In the genomic region with DNA sequence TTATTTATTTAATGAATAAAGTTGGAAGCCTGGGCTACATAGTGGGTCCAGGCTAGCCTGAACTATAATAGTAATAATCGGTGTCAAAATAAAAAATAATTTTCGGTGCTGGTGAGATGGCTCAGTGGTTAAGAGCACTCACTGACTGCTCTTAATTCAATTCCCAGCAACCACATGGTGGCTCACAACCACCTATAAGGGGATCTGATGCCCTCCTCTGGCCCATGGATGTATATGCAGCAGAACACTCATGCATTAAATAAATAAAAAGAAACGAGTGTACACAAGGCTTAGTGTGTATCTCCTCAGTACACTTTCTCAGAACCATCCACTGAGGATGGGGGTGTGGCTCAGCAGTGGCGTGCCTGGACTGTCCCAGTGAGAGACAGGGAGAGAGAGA, we compare ENCODE assay signal across 21 mouse cellular contexts. TPM values are rescaled to one million over a fixed set of nuclear protein-coding genes. Genes with fewer than 3 reads are reported as not detected.
A peak's percentile ranks its signal among the peaks of the same experiment; 100 is the strongest.
DNase-seq lines count a peak whose midpoint lies in the region; ATAC-seq and TF ChIP-seq lines count a peak whose summit lies in the region.
"Had no signal": no experiment of that assay in that cellular context is flagged by ENCODE, and none has a peak within 500 bp of the region (broad histone marks: within the 10 kb centered on the region; RNA-seq: fewer than 3 reads in every experiment).

No protein-coding gene starts in this region.

- no peak for DNase-seq in hindbrain, postnatal 0 days (ENCODE audit: low spot score)
- DNase-seq in hindbrain, embryonic 10.5 days (ENCODE audit: low spot score), result no peak
- peak; percentile 27 for DNase-seq in thymus, postnatal 0 days (ENCODE audit: low spot score)
- no peak for DNase-seq in thymus, postnatal 4 days
- DNase-seq in testis, postnatal 14 days (ENCODE audit: low spot score), result no peak
- no peak for DNase-seq in left cerebral cortex, postnatal 4 days
- DNase-seq: adrenal gland, adult 2 months; cerebellum, adult 2 months; kidney, adult 18-20 months; kidney, postnatal 36 days; liver, embryonic 13.5 days; lung, postnatal 4 days; midbrain, embryonic 14.5 days; right cerebral cortex, postnatal 25 days; thymus, postnatal 14 days had no signal

- intact Hi-C loops in left cerebral cortex, postnatal 4 days (cut with DNase I), result no loop called here

- peak; percentile 39; the same call in 1 of the 2 replicates for TF ChIP-seq CTCF in hindbrain, postnatal 0 days (IDR thresholded peaks at IDR 0.05; ENCODE audit: low read depth)

- no peak overlapping the region for H3K4me3 ChIP-seq in hindbrain, postnatal 0 days (ENCODE audit: low read length)
- no peak overlapping the region for H3K4me3 ChIP-seq in hindbrain, embryonic 10.5 days
- H3K4me3 ChIP-seq: embryonic facial prominence, embryonic 15.5 days; forebrain, embryonic 12.5 days; heart, embryonic 15.5 days; hindbrain, embryonic 13.5 days; liver, embryonic 13.5 days had no signal

- 67% methylated on average over 4 of the region's 4 CpGs for WGBS in hindbrain, postnatal 0 days
- WGBS in hindbrain, embryonic 10.5 days, result 68% methylated on average over 4 of the region's 4 CpGs

- H3K9ac ChIP-seq in hindbrain, postnatal 0 days (replicated peaks; ENCODE audit: low read length), result no peak overlapping the region
- H3K9ac ChIP-seq: embryonic facial prominence, embryonic 15.5 days; forebrain, embryonic 12.5 days; heart, embryonic 15.5 days; hindbrain, embryonic 13.5 days; liver, embryonic 13.5 days had no signal

- H3K27ac ChIP-seq in hindbrain, postnatal 0 days, result no peak overlapping the region
- no peak overlapping the region for H3K27ac ChIP-seq in hindbrain, embryonic 10.5 days
- H3K27ac ChIP-seq: embryonic facial prominence, embryonic 15.5 days; forebrain, embryonic 12.5 days; heart, embryonic 15.5 days; hindbrain, embryonic 13.5 days; liver, embryonic 13.5 days had no signal

- H3K4me2 ChIP-seq in hindbrain, postnatal 0 days (ENCODE audit: low read depth, low read length), result no peak overlapping the region
- H3K4me2 ChIP-seq: embryonic facial prominence, embryonic 15.5 days; forebrain, embryonic 12.5 days; heart, embryonic 15.5 days; hindbrain, embryonic 13.5 days; liver, embryonic 13.5 days had no signal

- no peaks in the 10 kb centered on the region for H3K4me1 ChIP-seq in hindbrain, postnatal 0 days (ENCODE audit: insufficient read depth, low read length)
- 0 out of 2 replicates have a peak, but pooled peaks cover 3% of the 10 kb centered on the region for H3K4me1 ChIP-seq in hindbrain, embryonic 10.5 days (replicated peaks)
- H3K4me1 ChIP-seq: hindbrain, embryonic 13.5 days had no signal

- no peak for ATAC-seq in hindbrain, postnatal 0 days
- ATAC-seq in common myeloid progenitor, adult 5-6 weeks (replicated peaks; ENCODE audit: low read depth, poor library complexity, severe bottlenecking), result 0 out of 2 replicates have a peak, but pooled peaks have one; percentile 17

- H3K9me3 ChIP-seq in hindbrain, postnatal 0 days (ENCODE audit: low read length), result no peaks in the 10 kb centered on the region
- no peaks in the 10 kb centered on the region for H3K9me3 ChIP-seq in hindbrain, embryonic 10.5 days
- H3K9me3 ChIP-seq: embryonic facial prominence, embryonic 15.5 days; forebrain, embryonic 12.5 days; heart, embryonic 15.5 days; hindbrain, embryonic 13.5 days; liver, embryonic 13.5 days had no signal

- H3K27me3 ChIP-seq in hindbrain, postnatal 0 days (ENCODE audit: insufficient read depth, low read length), result no peaks in the 10 kb centered on the region
- peaks cover 25% of the 10 kb centered on the region for H3K27me3 ChIP-seq in hindbrain, embryonic 10.5 days (ENCODE audit: insufficient read depth, poor library complexity, severe bottlenecking)

- H3K36me3 ChIP-seq in hindbrain, postnatal 0 days (ENCODE audit: insufficient read depth, low read length), result no peaks in the 10 kb centered on the region
- H3K36me3 ChIP-seq in hindbrain, embryonic 10.5 days, result no peaks in the 10 kb centered on the region
- H3K36me3 ChIP-seq: embryonic facial prominence, embryonic 15.5 days; forebrain, embryonic 12.5 days; heart, embryonic 15.5 days; hindbrain, embryonic 13.5 days had no signal

RNA-seq across cellular contexts. Expression of gene Tbl2, which starts 28.7 kb away (rescaled TPM):
- total RNA-seq in hindbrain, postnatal 0 days (2014; rRNA removed), result 36.9 and 43.7 TPM in 2 replicates
- 10.7 and 12.3 TPM in 2 replicates for polyA plus RNA-seq in hindbrain, postnatal 0 days (2015; fragmentation: Nextera tagmentation; extraction: Ambion mirVana)
- 20.0 and 23.7 TPM in 2 replicates for polyA plus RNA-seq in hindbrain, embryonic 10.5 days (2016; fragmentation: Nextera tagmentation; extraction: Ambion mirVana)
- 13.1 and 13.7 TPM in 2 replicates for polyA plus RNA-seq in thymus, postnatal 0 days (2015; fragmentation: Nextera tagmentation; extraction: Ambion mirVana)
- 12.7 and 18.0 TPM in 2 replicates for total RNA-seq in common myeloid progenitor, adult 5-6 weeks (2017)
- total RNA-seq in left cerebral cortex, postnatal 4 days (2021), result 10 to 100 TPM; 18.9 to 21.8 TPM

RNA-seq across cellular contexts. Expression of gene Mlxipl, which starts 31.1 kb away (rescaled TPM):
- 0.58 and 2.3 TPM in 2 replicates for total RNA-seq in hindbrain, postnatal 0 days (2014; rRNA removed)
- polyA plus RNA-seq in hindbrain, postnatal 0 days (2015; fragmentation: Nextera tagmentation; extraction: Ambion mirVana), result 0.86 and 1.4 TPM in 2 replicates
- polyA plus RNA-seq in hindbrain, embryonic 10.5 days (2016; fragmentation: Nextera tagmentation; extraction: Ambion mirVana), result 1.7 and 2.8 TPM in 2 replicates
- polyA plus RNA-seq in thymus, postnatal 0 days (2015; fragmentation: Nextera tagmentation; extraction: Ambion mirVana), result 0.38 and 0.39 TPM in 2 replicates
- not detected in 2 replicates for total RNA-seq in common myeloid progenitor, adult 5-6 weeks (2017)
- total RNA-seq in left cerebral cortex, postnatal 4 days (2021), result 1 to 10 TPM; 1.6 to 2.4 TPM

RNA-seq across cellular contexts. Expression of gene Vps37d, which starts 42.7 kb away (rescaled TPM):
- total RNA-seq in hindbrain, postnatal 0 days (2014; rRNA removed), result 97.1 and 100 TPM in 2 replicates
- 28.6 and 30.0 TPM in 2 replicates for polyA plus RNA-seq in hindbrain, postnatal 0 days (2015; fragmentation: Nextera tagmentation; extraction: Ambion mirVana)
- 8.6 and 19.2 TPM in 2 replicates for polyA plus RNA-seq in hindbrain, embryonic 10.5 days (2016; fragmentation: Nextera tagmentation; extraction: Ambion mirVana)
- polyA plus RNA-seq in thymus, postnatal 0 days (2015; fragmentation: Nextera tagmentation; extraction: Ambion mirVana), result 1.6 and 1.7 TPM in 2 replicates
- total RNA-seq in common myeloid progenitor, adult 5-6 weeks (2017), result not detected in 2 replicates
- total RNA-seq in left cerebral cortex, postnatal 4 days (2021), result 10 to 100 TPM; 46.1 TPM
- total RNA-seq: granulocyte monocyte progenitor cell, adult 5-6 weeks had no signal

RNA-seq across cellular contexts. Expression of gene Bcl7b, which starts 47.3 kb away (rescaled TPM):
- 13.7 and 18.5 TPM in 2 replicates for total RNA-seq in hindbrain, postnatal 0 days (2014; rRNA removed)
- polyA plus RNA-seq in hindbrain, postnatal 0 days (2015; fragmentation: Nextera tagmentation; extraction: Ambion mirVana), result 32.5 and 36.4 TPM in 2 replicates
- 45.7 and 46.1 TPM in 2 replicates for polyA plus RNA-seq in hindbrain, embryonic 10.5 days (2016; fragmentation: Nextera tagmentation; extraction: Ambion mirVana)
- polyA plus RNA-seq in thymus, postnatal 0 days (2015; fragmentation: Nextera tagmentation; extraction: Ambion mirVana), result 88.1 and 99.0 TPM in 2 replicates
- total RNA-seq in common myeloid progenitor, adult 5-6 weeks (2017), result 30.3 and 32.8 TPM in 2 replicates
- total RNA-seq in left cerebral cortex, postnatal 4 days (2021), result 10 to 100 TPM; 24.3 to 26.6 TPM

RNA-seq across cellular contexts. Expression of gene Bud23, which starts 56.0 kb away (rescaled TPM):
- 44.8 and 52.2 TPM in 2 replicates for total RNA-seq in hindbrain, postnatal 0 days (2014; rRNA removed)
- polyA plus RNA-seq in hindbrain, postnatal 0 days (2015; fragmentation: Nextera tagmentation; extraction: Ambion mirVana), result 64.5 TPM in 2 replicates
- polyA plus RNA-seq in hindbrain, embryonic 10.5 days (2016; fragmentation: Nextera tagmentation; extraction: Ambion mirVana), result 155 and 160 TPM in 2 replicates
- 103 and 119 TPM in 2 replicates for polyA plus RNA-seq in thymus, postnatal 0 days (2015; fragmentation: Nextera tagmentation; extraction: Ambion mirVana)
- total RNA-seq in common myeloid progenitor, adult 5-6 weeks (2017), result 46.5 and 71.2 TPM in 2 replicates
- total RNA-seq in left cerebral cortex, postnatal 4 days (2021), result 10 to 100 TPM; 51.7 to 52.1 TPM

Comparison
In these comparisons a context has a peak if more than half of its experiments do, and no peak if none do; other contexts are left out.
1. RNA of gene Vps37d, which starts 42.7 kb away (total RNA-seq): 97.1 to 100 TPM in hindbrain, postnatal 0 days and 46.1 TPM in left cerebral cortex, postnatal 4 days; not detected in common myeloid progenitor, adult 5-6 weeks; every median in the first group is over 10 times any median in the second.